Mouse (Mus musculus): Measurements from ENCODE around the gene Lrig1. TPM values are rescaled to one million over a fixed set of nuclear protein-coding genes. Genes with fewer than 3 reads are reported as not detected.

The Lrig1 gene
- polyA plus RNA-seq, 1 experiment from 2014 or later, result 4.3 TPM

DNA sequence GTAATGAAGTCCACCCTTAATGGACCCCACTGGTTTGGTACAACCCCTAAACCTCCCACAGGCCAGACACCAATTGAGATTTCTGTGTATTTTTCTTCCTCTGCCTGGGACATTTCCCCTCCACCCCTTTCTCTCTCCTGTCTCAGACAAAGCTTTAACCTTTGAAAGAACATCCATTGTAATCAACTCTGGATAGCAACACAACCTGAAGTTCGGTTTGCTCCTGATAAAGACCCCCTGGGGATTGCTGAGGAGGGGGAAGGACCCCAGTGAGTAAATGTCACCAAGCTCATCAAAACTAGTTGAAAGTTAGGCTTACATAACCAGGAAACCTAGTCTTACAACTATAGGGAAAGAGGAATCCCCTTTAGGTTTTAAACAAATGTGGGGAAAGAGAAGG is 5.5 kb downstream of the Lrig1 start:
- Histone ChIP-seq H3K4me2 (no peak overlapping the region), H3K4me1 (replicated peaks; ENCODE audit: control insufficient read depth, insufficient read depth, low read length) (peaks cover 2% of the 10 kb centered on the region), H3K36me3 (ENCODE audit: control insufficient read depth, insufficient read depth, low read length) (no peaks in the 10 kb centered on the region), H3K9ac (ENCODE audit: low read depth, low read length) (no peak overlapping the region), H3K4me3 (ENCODE audit: low read depth, low read length) (no peak overlapping the region), H3K27ac (ENCODE audit: low read depth, low read length) (no peak overlapping the region), H3K9me3 (ENCODE audit: control insufficient read depth, low read length) (no peaks in the 10 kb centered on the region), H3K27me3 (replicated peaks; ENCODE audit: control insufficient read depth, insufficient read depth, low read length) (peaks cover 12% of the 10 kb centered on the region)
- ATAC-seq (replicated peaks; ENCODE audit: low FRiP score) (no peak), DNase-seq (ENCODE audit: low spot score) (no peak)
- WGBS, result 33% methylated on average over 1 of the region's 1 CpGs

DNA sequence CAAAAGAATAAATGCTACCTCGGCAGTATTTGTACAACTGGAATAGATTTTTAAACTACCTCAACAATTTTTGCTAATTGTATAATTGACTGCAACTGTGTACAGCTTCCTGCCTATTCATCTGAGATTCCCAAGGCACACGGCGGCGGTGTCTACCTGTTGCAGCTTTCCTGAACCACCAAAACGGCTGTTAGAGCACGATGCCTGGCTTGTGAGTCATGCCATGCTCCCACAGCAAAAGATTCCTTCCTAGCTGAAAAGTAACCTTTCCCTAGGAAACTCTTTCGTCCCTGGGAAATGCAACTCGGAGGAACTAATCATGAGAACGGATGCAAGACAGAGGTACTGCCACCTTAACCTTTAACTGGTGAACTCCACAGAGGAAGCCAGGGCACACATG is 6.9 kb downstream of the Lrig1 start:
- no peak overlapping the region for H3K9ac ChIP-seq (ENCODE audit: low read depth, low read length)
- no peak overlapping the region for H3K4me2 ChIP-seq
- H3K27ac ChIP-seq (ENCODE audit: low read depth, low read length), result no peak overlapping the region
- peaks cover 2% of the 10 kb centered on the region for H3K4me1 ChIP-seq (replicated peaks; ENCODE audit: control insufficient read depth, insufficient read depth, low read length)
- no peak overlapping the region for H3K4me3 ChIP-seq (ENCODE audit: low read depth, low read length)
- no peak for ATAC-seq (replicated peaks; ENCODE audit: low FRiP score)
- no peaks in the 10 kb centered on the region; the same call in 1 of the 2 replicates for H3K27me3 ChIP-seq (replicated peaks; ENCODE audit: control insufficient read depth, insufficient read depth, low read length)
- no peaks in the 10 kb centered on the region for H3K36me3 ChIP-seq (ENCODE audit: control insufficient read depth, insufficient read depth, low read length)
- no peaks in the 10 kb centered on the region for H3K9me3 ChIP-seq (ENCODE audit: control insufficient read depth, low read length)
- DNase-seq (ENCODE audit: low spot score), result no peak
- 84% methylated on average over 9 of the region's 9 CpGs for WGBS

DNA sequence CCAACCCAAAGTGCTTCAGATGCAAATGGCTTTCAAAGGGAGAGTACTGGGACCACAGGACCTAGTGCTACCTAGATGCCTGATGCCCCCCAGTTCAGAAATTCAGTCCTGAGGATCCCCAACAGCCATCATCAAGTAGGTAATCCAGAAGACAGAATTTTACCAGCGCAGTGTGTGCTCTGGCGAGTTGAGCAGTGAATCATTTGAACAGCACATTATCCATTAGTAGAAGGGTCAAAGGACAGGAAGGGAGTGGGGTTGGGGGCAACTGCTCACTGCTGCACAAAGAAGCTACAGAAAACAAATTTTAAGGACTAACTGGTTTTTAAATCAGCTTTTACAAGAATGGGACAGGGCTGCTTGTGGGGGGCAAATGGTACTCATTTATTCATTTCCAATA is 8.0 kb downstream of the Lrig1 start:
- ATAC-seq (replicated peaks; ENCODE audit: low FRiP score) (no peak), DNase-seq (ENCODE audit: low spot score) (no peak)
- Histone ChIP-seq H3K36me3 (ENCODE audit: control insufficient read depth, insufficient read depth, low read length) (no peaks in the 10 kb centered on the region), H3K9me3 (ENCODE audit: control insufficient read depth, low read length) (no peaks in the 10 kb centered on the region), H3K4me2 (no peak overlapping the region), H3K4me1 (replicated peaks; ENCODE audit: control insufficient read depth, insufficient read depth, low read length) (peaks cover 1% of the 10 kb centered on the region), H3K4me3 (ENCODE audit: low read depth, low read length) (no peak overlapping the region), H3K27ac (ENCODE audit: low read depth, low read length) (no peak overlapping the region), H3K27me3 (replicated peaks; ENCODE audit: control insufficient read depth, insufficient read depth, low read length) (no peaks in the 10 kb centered on the region), H3K9ac (ENCODE audit: low read depth, low read length) (no peak overlapping the region)
- 55% methylated on average over 2 of the region's 2 CpGs for WGBS

DNA sequence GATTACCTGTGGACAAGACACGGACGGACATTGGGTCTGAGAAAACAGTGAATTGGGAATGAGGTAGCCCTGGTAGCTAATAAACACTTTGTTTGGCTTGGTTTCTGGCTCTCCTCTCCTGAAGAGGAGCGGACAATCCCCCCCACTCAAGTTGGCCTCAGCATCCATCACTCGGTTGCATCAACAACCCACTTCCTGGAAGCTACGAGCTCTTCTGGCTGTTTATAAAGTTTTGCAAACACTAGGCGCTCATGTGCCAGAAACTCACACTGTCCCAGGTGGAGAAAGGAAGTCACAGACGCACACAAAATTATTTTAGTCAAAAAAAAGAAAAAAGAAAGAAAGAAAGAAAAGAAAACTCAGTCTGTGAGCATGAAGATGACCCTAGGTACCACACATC is 9.7 kb downstream of the Lrig1 start:
- ATAC-seq (replicated peaks; ENCODE audit: low FRiP score), result no peak
- H3K27ac ChIP-seq (ENCODE audit: low read depth, low read length), result no peak overlapping the region
- H3K4me2 ChIP-seq, result no peak overlapping the region
- DNase-seq (ENCODE audit: low spot score), result no peak
- H3K4me3 ChIP-seq (ENCODE audit: low read depth, low read length), result no peak overlapping the region
- peaks cover 4% of the 10 kb centered on the region for H3K4me1 ChIP-seq (replicated peaks; ENCODE audit: control insufficient read depth, insufficient read depth, low read length)
- H3K9me3 ChIP-seq (ENCODE audit: control insufficient read depth, low read length), result no peaks in the 10 kb centered on the region
- WGBS, result 58% methylated on average over 7 of the region's 7 CpGs
- no peaks in the 10 kb centered on the region for H3K27me3 ChIP-seq (replicated peaks; ENCODE audit: control insufficient read depth, insufficient read depth, low read length)
- no peaks in the 10 kb centered on the region for H3K36me3 ChIP-seq (ENCODE audit: control insufficient read depth, insufficient read depth, low read length)
- no peak overlapping the region for H3K9ac ChIP-seq (ENCODE audit: low read depth, low read length)

DNA sequence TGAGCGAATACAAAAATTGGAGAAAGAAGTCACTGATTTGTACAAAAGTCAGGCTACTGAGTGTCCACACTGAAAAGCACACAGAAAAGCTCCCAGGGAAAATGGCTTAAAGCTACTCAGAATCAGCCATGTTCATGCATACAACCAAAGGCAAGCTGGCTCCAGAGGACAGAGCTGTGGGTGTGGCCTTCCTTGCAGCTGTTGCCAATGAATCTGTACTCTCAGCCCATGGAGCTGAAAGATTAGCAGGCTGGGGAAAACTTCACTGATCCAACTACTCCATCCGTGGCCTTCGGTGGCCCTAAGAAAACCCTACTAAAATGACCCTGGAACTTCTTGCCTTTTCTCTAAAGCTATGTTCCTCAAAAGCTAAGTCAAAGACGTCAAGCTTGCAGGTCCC is 11.2 kb downstream of the Lrig1 start:
- Histone ChIP-seq H3K9ac (ENCODE audit: low read depth, low read length) (no peak overlapping the region), H3K27ac (ENCODE audit: low read depth, low read length) (no peak overlapping the region), H3K9me3 (ENCODE audit: control insufficient read depth, low read length) (no peaks in the 10 kb centered on the region), H3K4me2 (no peak overlapping the region), H3K27me3 (replicated peaks; ENCODE audit: control insufficient read depth, insufficient read depth, low read length) (no peaks in the 10 kb centered on the region; the same call in 1 of the 2 replicates), H3K36me3 (ENCODE audit: control insufficient read depth, insufficient read depth, low read length) (no peaks in the 10 kb centered on the region), H3K4me3 (ENCODE audit: low read depth, low read length) (no peak overlapping the region), H3K4me1 (replicated peaks; ENCODE audit: control insufficient read depth, insufficient read depth, low read length) (peaks cover 10% of the 10 kb centered on the region)
- DNase-seq (ENCODE audit: low spot score) (no peak), ATAC-seq (replicated peaks; ENCODE audit: low FRiP score) (no peak)
- 70% methylated on average over 4 of the region's 4 CpGs for WGBS

DNA sequence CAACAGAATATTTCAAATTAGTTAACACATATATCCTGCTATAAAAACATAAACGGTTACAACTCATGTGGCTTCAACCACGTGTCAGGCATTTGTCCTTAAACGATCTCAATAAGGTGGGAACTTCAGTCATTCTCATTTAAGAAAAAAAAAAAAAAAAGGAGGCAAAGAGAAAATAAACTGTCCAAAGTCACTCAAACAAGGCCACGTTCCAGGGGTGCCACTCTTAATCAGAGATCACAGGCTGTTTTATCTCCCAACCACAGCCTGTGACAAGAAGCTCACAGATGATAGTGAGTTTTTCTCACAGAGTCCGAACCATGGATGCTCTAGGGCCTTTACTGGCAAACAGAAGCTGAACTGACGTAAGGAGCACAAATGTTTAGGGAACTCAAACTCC is 13.9 kb downstream of the Lrig1 start:
- Histone ChIP-seq H3K4me1 (replicated peaks; ENCODE audit: control insufficient read depth, insufficient read depth, low read length) (peaks cover 19% of the 10 kb centered on the region), H3K4me2 (no peak overlapping the region)
- no peak for DNase-seq (ENCODE audit: low spot score)

GRCm38 (mm10) chr6:94685611-94686010 is 14.3 kb downstream of the Lrig1 start:
- no peaks in the 10 kb centered on the region for H3K36me3 ChIP-seq (ENCODE audit: control insufficient read depth, insufficient read depth, low read length)
- no peaks in the 10 kb centered on the region; the same call in none of the 2 replicates for H3K27me3 ChIP-seq (replicated peaks; ENCODE audit: control insufficient read depth, insufficient read depth, low read length)
- 85% methylated on average over 6 of the region's 6 CpGs for WGBS
- ATAC-seq (replicated peaks; ENCODE audit: low FRiP score) (no peak), DNase-seq (ENCODE audit: low spot score) (no peak)
- H3K9me3 ChIP-seq (ENCODE audit: control insufficient read depth, low read length), result no peaks in the 10 kb centered on the region
- no peak overlapping the region for H3K4me3 ChIP-seq (ENCODE audit: low read depth, low read length)
- no peak overlapping the region for H3K9ac ChIP-seq (ENCODE audit: low read depth, low read length)
- no peak overlapping the region for H3K4me2 ChIP-seq
- peaks cover 19% of the 10 kb centered on the region for H3K4me1 ChIP-seq (replicated peaks; ENCODE audit: control insufficient read depth, insufficient read depth, low read length)
- no peak overlapping the region for H3K27ac ChIP-seq (ENCODE audit: low read depth, low read length)

More for the DNA sequence above, 13.9 kb downstream of the Lrig1 start:
- 50% methylated on average over 6 of the region's 6 CpGs for WGBS
- peak; percentile 87 for ATAC-seq (replicated peaks; ENCODE audit: low FRiP score)
- no peaks in the 10 kb centered on the region; the same call in none of the 2 replicates for H3K27me3 ChIP-seq (replicated peaks; ENCODE audit: control insufficient read depth, insufficient read depth, low read length)
- H3K27ac ChIP-seq (ENCODE audit: low read depth, low read length), result no peak overlapping the region
- H3K9me3 ChIP-seq (ENCODE audit: control insufficient read depth, low read length), result no peaks in the 10 kb centered on the region
- H3K36me3 ChIP-seq (ENCODE audit: control insufficient read depth, insufficient read depth, low read length), result no peaks in the 10 kb centered on the region
- no peak overlapping the region for H3K9ac ChIP-seq (ENCODE audit: low read depth, low read length)
- no peak overlapping the region for H3K4me3 ChIP-seq (ENCODE audit: low read depth, low read length)

GRCm38 (mm10) chr6:94684844-94685557 is 15.0 kb downstream of the Lrig1 start:
- 42% methylated on average over 13 of the region's 13 CpGs for WGBS
- Histone ChIP-seq H3K9me3 (ENCODE audit: control insufficient read depth, low read length) (no peaks in the 10 kb centered on the region), H3K36me3 (ENCODE audit: control insufficient read depth, insufficient read depth, low read length) (no peaks in the 10 kb centered on the region), H3K27me3 (replicated peaks; ENCODE audit: control insufficient read depth, insufficient read depth, low read length) (no peaks in the 10 kb centered on the region; the same call in none of the 2 replicates), H3K27ac (ENCODE audit: low read depth, low read length) (no peak overlapping the region), H3K4me3 (ENCODE audit: low read depth, low read length) (no peak overlapping the region), H3K4me1 (replicated peaks; ENCODE audit: control insufficient read depth, insufficient read depth, low read length) (peaks cover 19% of the 10 kb centered on the region), H3K4me2 (no peak overlapping the region), H3K9ac (ENCODE audit: low read depth, low read length) (no peak overlapping the region)
- ATAC-seq (replicated peaks; ENCODE audit: low FRiP score), result no peak
- no peak for DNase-seq (ENCODE audit: low spot score)

- peaks cover 19% of the 10 kb centered on the region for H3K4me1 ChIP-seq (replicated peaks; ENCODE audit: control insufficient read depth, insufficient read depth, low read length)
- DNase-seq (ENCODE audit: low spot score) (no peak), ATAC-seq (replicated peaks; ENCODE audit: low FRiP score) (no peak)
- no peaks in the 10 kb centered on the region; the same call in none of the 2 replicates for H3K27me3 ChIP-seq (replicated peaks; ENCODE audit: control insufficient read depth, insufficient read depth, low read length)
- WGBS, result 73% methylated on average over 3 of the region's 3 CpGs
- no peaks in the 10 kb centered on the region for H3K36me3 ChIP-seq (ENCODE audit: control insufficient read depth, insufficient read depth, low read length)
- H3K9me3 ChIP-seq (ENCODE audit: control insufficient read depth, low read length), result no peaks in the 10 kb centered on the region
- no peak overlapping the region for H3K27ac ChIP-seq (ENCODE audit: low read depth, low read length)
- no peak overlapping the region for H3K9ac ChIP-seq (ENCODE audit: low read depth, low read length)
- H3K4me3 ChIP-seq (ENCODE audit: low read depth, low read length), result no peak overlapping the region
- H3K4me2 ChIP-seq, result no peak overlapping the region
These were observed 16.3 kb downstream of the Lrig1 start for GRCm38 (mm10) chr6:94683701-94684100.
